Mouse (Mus musculus): ENCODE data around the gene Pard3b. TPM values are rescaled to one million over a fixed set of nuclear protein-coding genes. Genes with fewer than 3 reads are reported as not detected.

The Pard3b gene
- 1 to 10 TPM; 3.3 to 5.3 (median 4.4) TPM for total RNA-seq (2022)

DNA sequence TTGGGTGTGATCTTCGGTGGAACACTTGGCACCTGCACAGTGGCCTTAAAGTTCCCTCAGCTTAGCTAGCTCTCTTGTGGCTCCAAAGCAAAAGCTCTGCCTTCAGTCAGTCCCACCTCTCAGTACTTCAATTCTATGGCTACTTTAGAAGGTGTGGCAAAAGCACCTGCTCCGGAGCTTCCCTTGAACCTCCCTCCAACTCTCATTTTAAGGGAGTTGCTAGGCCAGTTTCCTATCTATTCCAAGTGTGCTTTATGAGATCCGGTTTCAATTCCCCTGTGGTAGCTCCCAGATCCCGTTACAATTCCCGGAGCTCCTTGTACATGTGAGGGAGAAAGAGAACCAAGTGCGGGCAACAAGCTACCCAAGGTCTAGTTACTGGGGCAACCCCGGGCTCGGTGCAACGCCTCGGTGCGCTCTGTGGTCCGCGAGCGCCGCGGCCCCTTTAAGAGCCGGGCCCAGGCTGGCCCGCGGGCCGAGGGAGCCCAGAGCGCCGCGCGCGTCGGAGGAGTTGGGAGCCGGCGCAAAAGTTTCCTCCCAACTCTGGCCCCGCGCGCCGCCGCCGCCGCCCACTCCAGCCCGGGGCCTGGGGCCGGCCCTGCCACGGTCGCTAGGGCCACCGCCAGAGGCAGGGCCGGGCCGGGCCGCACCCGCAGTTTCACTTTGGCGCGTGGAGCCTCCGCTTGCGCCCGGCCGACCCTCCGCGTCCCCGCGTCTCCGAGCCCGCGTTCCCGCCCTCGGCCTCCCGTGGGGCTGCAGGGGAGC is at the start of gene Pard3b:
TSS of gene Pard3b (plus strand) at position 478 of the 765 bp plus-strand sequence.
- DNase-seq (ENCODE audit: low spot score in 2 of 2), result peak in 1 of 2 experiments; percentile 3

- no peak for DNase-seq (ENCODE audit: low spot score in 2 of 2)
Observed at GRCm38 (mm10) chr1:61616176-61616575, 22.4 kb upstream of the Pard3b start.

GRCm38 (mm10) chr1:61620651-61621050 is 18.0 kb upstream of the Pard3b start:
- DNase-seq (ENCODE audit: low spot score in 2 of 2), result no peak

DNA sequence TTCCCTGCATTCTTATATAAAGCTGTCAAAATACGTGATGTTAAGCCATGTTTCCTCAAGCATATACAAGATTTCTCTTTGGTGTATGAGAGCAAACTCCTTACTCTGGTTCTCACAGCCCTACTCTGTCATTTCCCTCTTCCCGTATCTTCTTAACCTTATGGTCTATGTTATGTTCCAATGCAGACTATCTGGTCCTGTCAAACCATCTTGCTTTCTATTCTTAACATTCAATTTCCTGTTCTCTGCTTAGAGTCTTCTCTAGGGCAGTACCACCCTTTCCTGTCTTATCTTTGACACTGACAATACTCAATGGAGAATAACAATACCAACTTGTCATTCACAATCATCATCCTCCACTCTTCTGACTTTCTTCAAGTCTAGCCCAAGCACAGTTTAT is 8.8 kb upstream of the Pard3b start:
- DNase-seq (ENCODE audit: low spot score in 2 of 2), result no peak

DNA sequence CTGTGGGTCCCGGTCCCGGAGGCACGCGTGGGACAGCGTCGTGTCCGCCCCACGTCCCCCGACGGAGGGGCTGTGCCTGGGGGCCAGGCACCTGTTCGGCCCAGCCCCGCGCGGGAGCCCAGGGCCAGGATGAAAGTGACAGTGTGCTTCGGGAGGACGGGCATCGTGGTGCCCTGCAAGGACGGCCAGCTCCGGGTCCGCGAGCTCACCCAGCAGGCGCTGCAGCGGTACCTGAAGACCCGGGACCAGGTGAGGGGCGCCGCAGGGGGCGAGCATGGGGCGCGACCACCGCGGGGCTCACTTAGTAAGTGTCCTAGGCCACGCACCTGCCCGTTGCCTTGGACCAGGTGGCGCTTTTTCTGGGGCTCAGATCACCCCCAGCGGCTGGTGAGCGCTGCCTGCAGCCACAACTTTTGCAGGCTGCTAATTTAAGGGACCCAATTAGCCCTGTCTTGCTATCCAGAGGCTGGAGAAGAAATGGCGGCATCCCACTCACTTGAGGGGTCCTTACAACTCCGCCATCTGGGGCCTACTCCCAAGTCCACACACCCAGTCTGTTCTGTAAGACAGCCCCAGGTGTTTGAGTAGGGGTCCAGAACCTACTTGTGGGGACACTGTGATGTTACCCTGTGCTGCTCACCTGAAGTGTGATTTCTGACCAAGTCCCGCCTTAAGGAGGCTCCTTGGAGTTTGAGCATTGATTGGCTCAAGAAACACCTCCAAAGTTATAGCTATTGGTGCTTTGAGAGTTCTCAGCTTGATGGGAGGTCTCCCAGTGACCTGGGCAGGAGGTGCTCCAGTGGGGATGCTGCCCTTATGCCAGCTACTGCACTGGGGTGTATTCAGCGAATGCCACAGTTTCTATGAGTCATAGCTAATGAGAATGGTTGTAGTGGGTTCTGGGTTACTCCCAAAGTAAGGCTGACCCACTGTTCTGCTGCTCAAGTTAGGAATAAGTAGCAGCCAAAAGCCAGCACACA is 780 bp downstream of the Pard3b start:
- DNase-seq (ENCODE audit: low spot score in 2 of 2), result peak; percentile 2 to 7

GRCm38 (mm10) chr1:61641880-61642279 is 3.3 kb downstream of the Pard3b start:
- DNase-seq (ENCODE audit: low spot score in 2 of 2), result no peak

DNA sequence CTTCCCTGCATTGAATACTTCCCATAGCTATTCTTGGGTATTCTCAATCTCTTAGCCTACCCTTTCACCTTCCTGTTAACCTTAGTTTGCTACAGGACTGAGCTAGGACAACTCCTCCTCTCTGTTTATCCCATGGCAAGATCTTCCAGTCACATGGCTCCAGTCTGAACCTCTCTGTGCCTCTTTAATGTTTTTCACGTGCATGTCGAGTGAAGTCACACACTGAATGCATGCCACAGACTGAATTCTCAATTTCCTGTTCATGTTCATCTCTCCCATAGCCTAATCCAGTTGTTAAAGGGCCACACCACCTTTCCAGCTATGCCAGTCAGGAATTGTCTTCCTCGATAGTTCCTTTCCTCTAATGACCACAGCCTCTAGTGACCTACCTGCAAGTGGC is 6.4 kb downstream of the Pard3b start:
- DNase-seq (ENCODE audit: low spot score in 2 of 2), result no peak

GRCm38 (mm10) chr1:61649964-61650363 is 11.3 kb downstream of the Pard3b start:
- no peak for DNase-seq (ENCODE audit: low spot score in 2 of 2)

- DNase-seq (ENCODE audit: low spot score in 2 of 2), result no peak
Observed at GRCm38 (mm10) chr1:61651454-61652271, 13.0 kb downstream of the Pard3b start.

DNA sequence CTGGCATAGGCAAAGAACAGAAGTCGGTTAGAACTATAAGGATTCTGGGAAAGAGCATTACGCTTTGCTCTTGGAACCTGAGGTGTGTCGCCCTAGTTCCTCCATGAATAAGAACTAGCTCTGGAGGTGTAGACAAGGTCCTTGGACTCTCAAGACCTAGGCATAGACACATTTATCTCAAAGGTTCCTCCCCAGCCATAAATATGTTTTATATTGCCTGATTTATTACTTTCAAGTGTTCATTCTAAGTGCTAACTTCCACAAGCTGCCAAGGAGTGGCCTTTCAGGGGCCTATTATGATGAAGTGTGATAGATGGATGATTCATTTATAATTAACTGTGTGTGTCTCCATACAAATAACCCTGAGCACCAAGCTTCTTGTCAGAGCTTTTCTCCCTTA is 19.1 kb downstream of the Pard3b start:
- no peak for DNase-seq (ENCODE audit: low spot score in 2 of 2)

DNA sequence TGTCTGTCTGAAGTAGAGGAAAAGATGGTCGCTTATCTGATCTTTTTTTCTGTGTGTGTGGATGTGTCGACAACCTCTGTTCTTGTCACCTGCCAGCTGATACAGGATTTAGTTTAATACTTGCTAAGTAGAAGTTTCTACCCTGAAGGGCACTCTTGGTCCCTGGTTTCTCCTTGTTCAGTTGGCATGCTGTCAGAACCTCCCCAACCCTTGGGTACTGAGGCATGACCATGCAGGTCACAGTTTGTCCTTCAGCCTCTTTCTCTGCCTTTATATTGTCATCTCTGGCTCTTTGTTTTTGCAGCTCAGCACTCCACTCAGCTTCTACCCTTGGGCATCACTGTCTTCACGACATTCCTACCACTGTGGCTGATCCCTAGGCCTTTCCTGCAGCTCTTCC is 21.3 kb downstream of the Pard3b start:
- DNase-seq (ENCODE audit: low spot score in 2 of 2), result no peak

DNA sequence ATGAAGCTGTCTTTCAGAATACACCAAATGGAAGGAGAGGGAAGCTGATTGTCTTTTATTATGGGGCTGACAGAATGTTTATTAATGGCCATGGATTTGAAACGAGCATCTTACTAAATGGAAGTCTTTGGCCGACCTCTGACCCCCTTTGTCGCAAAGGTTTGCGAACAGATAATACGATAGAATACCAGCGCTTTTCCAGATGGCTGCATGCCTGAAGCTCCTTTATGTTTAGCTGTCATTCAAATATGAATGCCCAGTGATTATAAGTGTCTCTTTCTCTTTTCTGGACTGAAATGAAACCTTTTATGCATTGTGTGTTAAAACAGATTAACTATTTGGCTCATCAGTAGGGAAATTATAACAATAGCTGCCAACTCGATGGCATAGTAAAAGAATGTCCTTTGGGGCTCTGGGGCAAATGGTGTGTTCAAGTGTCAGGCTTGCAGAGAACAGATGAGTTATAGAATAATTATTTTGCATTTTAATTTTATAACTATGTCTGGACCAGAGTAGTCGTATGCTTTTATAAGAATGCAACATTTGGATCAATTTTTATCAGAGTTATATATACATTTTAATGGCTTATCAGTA is 46.7 kb downstream of the Pard3b start:
- no peak for DNase-seq (ENCODE audit: low spot score in 2 of 2)

- no peak for DNase-seq (ENCODE audit: low spot score in 2 of 2)
Observed at GRCm38 (mm10) chr1:61685921-61686320, 47.3 kb downstream of the Pard3b start.

GRCm38 (mm10) chr1:61688301-61688700 is 49.7 kb downstream of the Pard3b start:
- no peak for DNase-seq (ENCODE audit: low spot score in 2 of 2)

GRCm38 (mm10) chr1:61698462-61699218 is 60.0 kb downstream of the Pard3b start:
- no peak for DNase-seq (ENCODE audit: low spot score in 2 of 2)

DNA sequence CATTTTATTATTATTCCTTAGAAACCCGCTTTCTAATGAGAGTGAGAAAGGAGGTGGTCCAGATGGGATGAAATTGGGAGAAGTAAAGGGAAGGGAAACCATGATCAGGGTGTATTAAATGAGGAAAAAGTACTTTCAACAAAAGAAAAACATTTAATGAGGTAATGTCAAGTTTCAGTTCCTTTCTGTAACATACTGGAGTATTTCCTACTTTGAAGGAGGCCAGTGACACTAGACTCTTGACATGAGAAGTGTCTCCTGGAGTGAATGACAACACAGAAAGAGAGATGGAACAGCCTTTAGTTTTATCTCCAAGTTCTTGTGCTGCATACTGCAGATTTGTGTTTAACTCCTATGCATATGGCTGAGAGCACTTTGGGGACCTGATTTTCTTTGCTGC is 71.2 kb downstream of the Pard3b start:
- no peak for DNase-seq (ENCODE audit: low spot score in 2 of 2)

DNA sequence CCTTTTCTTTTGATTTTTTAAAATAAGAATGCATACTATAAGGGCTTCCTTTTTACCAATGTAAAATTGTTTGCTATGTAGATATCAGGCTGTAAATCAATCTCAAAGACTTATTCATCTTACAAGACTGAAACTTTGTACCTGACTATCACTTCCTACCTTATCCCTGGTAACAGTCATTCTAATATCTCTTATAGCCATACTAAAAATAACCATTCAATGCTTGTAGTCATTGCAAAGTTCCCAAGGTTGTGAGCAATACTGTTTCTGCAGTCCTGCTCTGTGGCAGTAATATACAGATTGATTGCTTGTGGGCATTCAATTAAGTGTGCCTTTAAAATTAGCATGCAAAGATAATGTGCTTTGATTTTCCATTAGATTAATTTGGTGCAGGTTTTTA is 72.9 kb downstream of the Pard3b start:
- DNase-seq (ENCODE audit: low spot score in 2 of 2), result no peak

- DNase-seq (ENCODE audit: low spot score in 2 of 2), result no peak
Observed at GRCm38 (mm10) chr1:61729654-61730053, 91.0 kb downstream of the Pard3b start.

GRCm38 (mm10) chr1:61736550-61736949 is 97.9 kb downstream of the Pard3b start:
- no peak for DNase-seq (ENCODE audit: low spot score in 2 of 2)

GRCm38 (mm10) chr1:61742831-61743230 is 104.2 kb downstream of the Pard3b start:
- no peak for DNase-seq (ENCODE audit: low spot score in 2 of 2)

Measured in left cerebral cortex, adult 8-10 months (tissue).